Mouse (Mus musculus): Measurements from ENCODE around the gene Zfp523. TPM values are rescaled to one million over a fixed set of nuclear protein-coding genes. Genes with fewer than 3 reads are reported as not detected.

Gene Zfp523
- polyA plus RNA-seq, 1 experiment from 2014 or later, result 43.0 TPM

Other genes starting within 250 kb of the Zfp523 start
- gene Tcp11, start 96.5 kb upstream of the Zfp523 start, polyA plus RNA-seq (2015; fragmentation: Nextera tagmentation; extraction: Ambion mirVana), result 1.4 and 1.6 TPM in 2 replicates
- gene Scube3, start 35.0 kb upstream of the Zfp523 start, polyA plus RNA-seq (2015; fragmentation: Nextera tagmentation; extraction: Ambion mirVana), result 3.0 and 3.6 TPM in 2 replicates
- 5.8 and 7.0 TPM in 2 replicates for gene Def6, start 30.6 kb downstream of the Zfp523 start, polyA plus RNA-seq (2015; fragmentation: Nextera tagmentation; extraction: Ambion mirVana)
- gene Ppard, start 55.6 kb downstream of the Zfp523 start, polyA plus RNA-seq (2015; fragmentation: Nextera tagmentation; extraction: Ambion mirVana), result 1.1 TPM in 2 replicates
- 25.0 and 25.7 TPM in 2 replicates for gene Fance, start 136.4 kb downstream of the Zfp523 start, polyA plus RNA-seq (2015; fragmentation: Nextera tagmentation; extraction: Ambion mirVana)
- 287 and 323 TPM in 2 replicates for gene Rpl10a, start 151.3 kb downstream of the Zfp523 start, polyA plus RNA-seq (2015; fragmentation: Nextera tagmentation; extraction: Ambion mirVana)
- gene Tead3, start 173.7 kb downstream of the Zfp523 start, polyA plus RNA-seq (2015; fragmentation: Nextera tagmentation; extraction: Ambion mirVana), result 1.4 and 2.0 TPM in 2 replicates
- 1.5 and 1.6 TPM in 2 replicates for gene Tulp1, start 188.1 kb downstream of the Zfp523 start, polyA plus RNA-seq (2015; fragmentation: Nextera tagmentation; extraction: Ambion mirVana)